Mouse (Mus musculus) erythroblast, embryonic 14.5 days (primary cell): ENCODE data around the gene Snai1.

Source experiments
- GATA1 ChIP-seq: IDR thresholded peaks from 2 replicates; pipeline ENCODE4 v1.6.1; 2012; ENCODE audit warnings: low read length, inconsistent platforms, mixed read lengths
- TAL1 ChIP-seq: IDR thresholded peaks from 3 replicates; pipeline ENCODE4 v1.6.1; 2012; ENCODE audit warnings: low read length, inconsistent platforms, mixed read lengths

- TF ChIP-seq GATA1 = no peak
- no peak for TF ChIP-seq TAL1
Measured at GRCm38 (mm10) chr2:167505127-167505526, 32.9 kb upstream of the Snai1 start.
